Mouse (Mus musculus): ENCODE measurements around the gene Zbed4.
"Not testable (repeated sequence)": the region's sequence is repeated elsewhere in the genome, so short reads cannot be mapped to it uniquely, and the experiment has no call there.

The Zbed4 gene

DNA sequence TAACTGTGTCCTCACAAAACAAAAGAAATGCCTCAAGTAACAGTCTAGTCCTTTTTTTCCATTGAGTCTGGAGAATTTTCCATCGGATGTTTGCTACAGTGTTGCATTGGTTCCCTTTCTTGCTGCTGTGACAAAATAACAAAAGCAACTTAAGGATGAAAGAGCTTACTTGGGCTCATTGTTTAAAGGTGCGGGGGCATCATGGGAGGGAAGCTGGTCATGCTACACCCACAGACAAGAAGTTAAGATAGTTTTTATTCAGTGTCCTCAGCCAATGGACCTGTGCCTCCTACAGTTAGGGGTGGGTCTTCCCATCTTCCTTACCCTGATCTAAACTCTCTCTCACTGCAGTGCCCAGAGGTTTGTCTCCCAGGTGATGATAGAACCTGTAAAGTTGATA is 13.0 kb upstream of the Zbed4 start:
- in situ Hi-C loops (cut with MseI, MboI): no loop called here

DNA sequence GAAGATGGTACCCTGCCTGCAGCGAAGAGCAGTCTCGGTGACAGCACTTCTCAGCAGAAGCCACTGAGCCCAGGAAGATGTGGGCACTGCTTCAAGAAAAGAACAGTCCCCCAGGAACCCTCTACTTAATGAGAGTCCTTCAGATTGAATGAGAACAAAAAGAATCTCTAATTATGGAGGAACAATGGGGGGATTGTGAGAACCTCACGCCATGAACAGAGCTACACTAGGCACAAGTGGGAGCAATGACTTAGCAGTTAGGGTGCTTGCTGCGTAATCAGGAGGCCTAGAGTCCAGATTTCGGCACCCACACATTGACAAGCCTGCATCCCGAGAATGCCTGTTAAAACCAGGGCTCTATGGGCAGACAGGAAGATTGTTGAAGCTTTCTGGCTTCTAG is 10.1 kb upstream of the Zbed4 start:
- in situ Hi-C loops (cut with MseI, MboI): no loop called here

DNA sequence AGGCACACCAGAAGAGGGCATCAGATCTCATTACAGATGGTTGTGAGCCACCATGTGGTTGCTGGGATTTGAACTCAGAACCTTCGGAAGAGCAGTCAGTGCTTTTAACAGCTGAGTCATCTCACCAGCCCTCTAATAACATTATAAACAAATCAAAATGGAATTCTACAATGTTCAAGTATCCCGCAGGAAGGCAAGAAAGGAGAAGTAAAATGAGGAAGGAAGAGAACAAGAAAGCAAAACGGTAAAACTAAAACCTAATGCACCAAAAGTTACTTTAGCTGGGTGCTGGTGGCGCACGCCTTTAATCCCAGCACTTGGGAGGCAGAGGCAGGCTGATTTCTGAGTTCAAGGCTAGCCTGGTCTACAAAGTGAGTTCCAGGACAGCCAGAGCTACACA is 8.1 kb upstream of the Zbed4 start:
- in situ Hi-C loops (cut with MseI, MboI): not testable (repeated sequence)

DNA sequence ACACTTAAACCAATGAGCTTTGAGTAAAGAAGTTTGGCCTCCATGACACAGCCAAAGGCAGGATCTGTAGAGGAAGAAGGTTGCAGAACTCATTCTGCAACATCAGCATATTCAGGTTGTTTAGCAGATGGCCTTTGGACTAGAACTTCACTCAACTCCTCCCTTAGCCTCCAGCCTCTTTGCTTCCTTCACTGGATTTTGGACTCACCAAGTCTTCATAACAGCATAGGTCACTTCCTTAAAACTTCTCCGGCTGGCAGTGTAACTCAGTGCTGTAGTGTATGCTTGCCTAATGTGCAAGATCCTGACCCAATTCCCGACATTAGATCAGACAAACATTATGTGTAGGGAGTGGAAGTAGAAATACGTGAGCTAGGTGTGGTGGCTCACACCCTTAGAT is 6.1 kb upstream of the Zbed4 start:
- in situ Hi-C loops (cut with MseI, MboI): no loop called here

DNA sequence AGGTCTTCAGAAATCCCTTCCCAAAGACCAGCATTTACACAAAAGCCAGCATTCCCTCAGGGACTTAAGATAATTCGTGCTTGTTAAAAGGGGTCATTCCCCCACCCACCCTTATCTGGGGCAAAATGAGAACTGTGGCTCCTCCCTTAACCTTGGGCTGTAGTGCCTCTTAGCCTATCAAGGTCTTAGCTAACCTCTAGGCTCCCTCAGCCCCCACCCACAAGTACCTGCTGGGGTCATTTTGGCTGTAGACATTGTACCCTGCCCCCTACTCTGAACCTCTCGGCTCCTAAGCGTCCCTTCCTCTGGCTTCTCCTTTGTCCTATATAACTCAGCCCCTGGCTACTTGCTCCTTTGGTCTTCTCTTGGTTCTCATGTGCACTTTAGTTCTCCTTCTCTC is 5.5 kb upstream of the Zbed4 start:
- in situ Hi-C loops (cut with MseI, MboI): no loop called here

DNA sequence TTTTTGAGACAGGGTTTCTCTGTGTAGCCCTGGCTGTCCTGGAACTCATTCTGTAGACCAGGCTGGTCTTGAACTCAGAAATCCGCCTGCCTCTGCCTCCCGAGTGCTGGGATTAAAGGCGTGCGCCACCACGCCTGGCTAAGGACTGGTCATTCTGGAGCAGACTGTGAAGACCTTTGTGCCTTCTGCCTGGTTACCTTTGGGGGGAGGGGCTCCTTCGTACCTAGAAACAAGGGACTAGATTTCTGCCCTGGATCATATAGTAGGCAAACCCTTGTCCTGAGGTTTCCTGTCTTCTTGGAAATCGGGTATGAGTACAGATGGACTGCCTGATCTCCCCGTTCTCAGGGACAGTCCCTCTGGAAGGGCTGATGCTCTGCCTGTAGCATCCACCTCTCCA is 1.8 kb upstream of the Zbed4 start:
- in situ Hi-C loops (cut with MseI, MboI): not testable (repeated sequence)

DNA sequence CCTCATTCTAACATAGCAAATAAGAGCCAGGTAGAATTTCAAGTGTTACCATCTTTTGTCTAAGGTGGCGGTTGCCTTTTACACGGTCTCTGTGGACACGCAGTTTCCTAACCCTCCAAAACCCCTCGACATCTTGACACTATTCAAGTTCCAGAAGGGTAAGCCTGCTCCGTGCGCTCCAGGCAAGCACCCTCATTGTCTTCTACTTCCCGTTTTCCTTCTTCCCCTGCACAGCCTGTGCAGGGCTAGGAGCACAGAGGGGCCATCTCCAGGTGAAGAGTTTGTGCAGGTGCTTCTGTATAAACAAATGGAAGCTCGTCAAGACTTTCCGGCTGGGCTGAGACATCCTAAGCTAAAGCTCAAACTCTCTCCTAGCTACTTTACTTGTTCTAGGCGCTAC is 1.4 kb upstream of the Zbed4 start:
- in situ Hi-C loops (cut with MseI, MboI): no loop called here

DNA sequence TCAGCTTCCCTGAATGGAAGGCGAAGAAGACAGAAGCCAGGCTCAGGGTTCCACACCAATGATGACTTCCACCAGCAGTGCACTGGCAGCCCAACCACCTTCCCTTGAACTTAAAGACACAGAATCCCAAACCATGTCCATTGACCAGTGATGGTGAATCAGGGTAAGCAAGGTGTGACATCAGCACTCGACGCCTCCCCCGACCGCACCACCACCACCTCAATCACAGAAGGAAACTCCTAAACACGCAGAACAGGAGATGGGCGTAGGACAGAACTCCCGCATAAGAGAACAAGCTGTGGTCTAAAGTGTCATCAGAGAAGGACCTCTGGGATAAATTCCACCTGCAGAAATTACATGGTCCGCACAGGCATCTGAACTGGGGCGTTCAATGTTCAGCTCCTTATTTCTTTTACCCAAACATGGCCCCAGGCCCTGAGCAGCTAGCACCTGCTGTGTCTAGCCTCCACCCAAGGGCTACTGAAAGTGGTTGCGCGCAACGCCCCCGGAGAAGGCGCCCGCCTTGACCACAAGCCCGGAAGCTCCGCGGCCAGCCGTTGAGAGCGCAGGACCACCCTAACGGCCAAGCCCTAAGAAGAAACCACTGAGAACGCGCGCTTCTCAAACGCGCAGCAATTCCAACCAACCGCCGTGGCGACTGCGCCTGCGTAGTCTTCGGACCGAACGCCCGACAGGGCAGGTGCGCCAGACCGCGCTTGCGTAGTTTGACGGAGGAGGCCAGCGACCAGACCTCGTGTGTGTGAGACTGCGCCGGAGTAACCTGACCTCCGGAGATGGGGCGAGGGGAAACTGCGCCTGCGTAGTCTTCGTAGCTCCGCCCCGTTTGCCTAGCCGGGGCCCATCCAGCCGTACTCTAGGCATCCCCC is 540 bp upstream of the Zbed4 start:
- in situ Hi-C loops (cut with MseI, MboI): no loop called here

DNA sequence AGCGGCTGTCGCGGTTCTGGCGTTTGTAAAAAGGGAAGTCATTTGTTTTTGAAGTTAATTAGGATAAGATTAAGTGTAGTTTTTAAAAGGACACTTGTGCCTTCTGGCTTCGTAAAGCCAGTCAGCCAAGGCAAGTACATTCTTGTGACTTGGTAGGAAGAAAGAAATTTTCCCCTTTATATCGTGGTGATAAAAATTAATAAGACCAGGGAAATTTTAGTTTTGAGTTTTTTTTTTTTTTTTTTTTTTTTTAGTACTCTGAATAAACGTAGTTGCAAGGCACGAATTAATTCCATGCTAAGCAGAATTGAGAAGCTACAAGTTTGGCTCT is 908 bp downstream of the Zbed4 start:
- in situ Hi-C loops (cut with MseI, MboI): no loop called here

DNA sequence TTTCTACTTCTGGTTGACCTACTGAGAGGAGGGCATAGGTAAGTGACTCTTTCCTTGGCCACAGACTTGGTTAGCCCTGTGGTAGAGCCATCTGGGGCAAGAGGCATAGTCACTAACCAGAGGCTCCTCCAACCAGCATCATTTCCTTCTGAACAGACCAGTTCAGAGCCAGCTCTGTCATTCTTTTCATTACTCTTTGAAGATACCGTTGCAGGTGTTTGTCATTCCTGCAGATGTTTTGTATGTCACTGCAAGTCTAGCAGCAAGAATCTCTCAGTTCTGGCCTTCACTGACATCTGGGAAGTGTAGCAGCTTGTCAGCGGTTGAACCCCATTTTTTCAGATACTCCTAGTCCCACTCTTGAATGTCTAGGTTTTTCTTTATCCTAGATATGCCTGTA is 3.4 kb downstream of the Zbed4 start:
- in situ Hi-C loops (cut with MseI, MboI): no loop called here

DNA sequence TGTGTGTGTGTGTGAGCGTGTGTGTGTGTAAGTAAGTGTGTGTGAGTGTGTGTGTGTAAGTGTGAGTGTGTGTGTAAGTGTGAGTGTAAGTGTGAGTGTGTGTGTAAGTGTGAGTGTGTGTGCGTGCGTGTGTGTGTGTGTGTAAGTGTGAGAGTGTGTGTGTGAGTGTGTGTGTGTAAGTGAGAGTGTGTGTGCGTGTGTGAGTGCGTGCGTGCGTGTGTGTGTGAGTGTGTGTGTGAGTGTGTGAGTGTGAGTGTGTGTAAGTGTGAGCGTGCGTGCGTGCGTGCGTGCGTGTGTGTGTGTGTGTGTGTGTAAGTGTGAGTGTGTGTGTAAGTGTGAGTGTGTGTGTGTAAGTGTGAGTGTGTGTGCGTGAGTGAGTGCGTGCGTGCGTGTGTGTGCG is 4.3 kb downstream of the Zbed4 start:
- in situ Hi-C loops (cut with MseI, MboI): no loop called here

DNA sequence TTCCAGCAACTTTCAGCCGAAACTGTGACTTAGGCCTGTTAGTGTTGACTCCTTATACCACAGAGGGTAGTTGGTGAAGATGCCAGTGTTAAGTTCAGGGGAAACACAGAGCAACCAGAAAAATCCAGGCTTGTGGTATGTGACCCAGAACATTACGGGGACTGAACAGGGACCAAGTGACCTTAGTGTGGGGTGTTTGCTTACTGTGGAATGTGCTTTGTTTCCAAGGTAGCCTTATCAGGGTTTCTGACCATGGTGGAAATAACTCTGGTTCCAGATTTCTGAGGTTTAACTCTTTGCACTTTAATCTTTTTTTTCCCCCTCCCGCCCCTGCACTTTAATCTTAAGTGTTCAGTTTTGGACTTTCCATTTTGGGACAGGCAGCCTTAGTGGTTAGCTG is 6.6 kb downstream of the Zbed4 start:
- in situ Hi-C loops (cut with MseI, MboI): no loop called here

DNA sequence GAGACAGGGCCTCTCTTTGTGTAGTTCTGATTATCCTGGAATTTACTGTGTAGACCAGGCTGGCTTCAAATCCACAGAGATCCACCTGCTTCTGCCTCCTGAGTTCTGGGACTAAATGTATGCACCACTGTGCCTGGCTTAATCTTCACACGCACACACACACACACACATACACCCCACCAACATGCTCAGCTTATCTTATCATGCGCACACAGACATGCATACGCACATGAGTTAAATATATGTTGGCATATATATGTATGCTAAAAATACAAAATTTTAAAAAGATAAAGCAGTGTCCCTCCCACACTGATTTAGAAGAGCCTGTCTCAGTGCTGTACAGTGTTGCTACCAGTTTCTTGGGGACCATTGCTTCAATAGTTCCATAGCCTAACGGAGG is 10.1 kb downstream of the Zbed4 start:
- in situ Hi-C loops (cut with MseI, MboI): no loop called here

DNA sequence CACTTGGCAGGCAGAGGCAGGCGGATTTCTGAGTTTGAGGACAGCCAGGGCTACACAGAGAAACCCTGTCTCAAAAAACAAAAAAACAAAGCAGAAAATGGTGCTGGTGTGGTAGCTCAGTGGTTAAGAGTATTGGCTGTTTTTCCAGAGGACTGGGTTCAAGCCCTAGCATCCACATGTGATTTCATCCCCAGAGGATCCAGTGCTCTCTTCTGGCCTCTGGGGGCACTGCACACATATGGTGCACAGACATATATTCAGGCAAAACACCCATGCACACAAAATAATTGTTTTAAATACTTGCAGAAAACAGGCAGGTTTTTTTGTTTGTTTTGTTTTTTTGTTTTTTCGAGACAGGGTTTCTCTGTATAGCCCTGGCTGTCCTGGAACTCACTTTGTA is 14.7 kb downstream of the Zbed4 start:
- in situ Hi-C loops (cut with MseI, MboI): not testable (repeated sequence)

DNA sequence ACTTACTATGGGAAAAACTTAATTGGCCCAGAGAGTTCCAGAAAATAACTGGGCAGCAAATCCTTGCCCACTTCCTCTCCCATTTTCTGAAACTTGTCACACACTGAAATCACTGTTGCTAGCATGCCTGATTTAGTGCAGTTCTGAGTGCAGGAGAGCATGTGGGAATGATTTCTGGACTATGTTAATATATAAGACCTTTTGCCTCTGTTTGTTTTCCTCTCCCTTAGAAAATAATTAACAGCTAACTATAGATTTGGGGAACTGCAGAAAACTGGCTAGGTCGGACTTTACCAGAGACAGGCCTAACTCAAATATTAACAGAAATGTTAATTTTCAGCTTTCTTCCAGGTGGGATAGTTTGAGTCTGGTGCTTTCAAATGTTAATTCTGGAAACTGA is 17.1 kb downstream of the Zbed4 start:
- in situ Hi-C loops (cut with MseI, MboI): no loop called here

DNA sequence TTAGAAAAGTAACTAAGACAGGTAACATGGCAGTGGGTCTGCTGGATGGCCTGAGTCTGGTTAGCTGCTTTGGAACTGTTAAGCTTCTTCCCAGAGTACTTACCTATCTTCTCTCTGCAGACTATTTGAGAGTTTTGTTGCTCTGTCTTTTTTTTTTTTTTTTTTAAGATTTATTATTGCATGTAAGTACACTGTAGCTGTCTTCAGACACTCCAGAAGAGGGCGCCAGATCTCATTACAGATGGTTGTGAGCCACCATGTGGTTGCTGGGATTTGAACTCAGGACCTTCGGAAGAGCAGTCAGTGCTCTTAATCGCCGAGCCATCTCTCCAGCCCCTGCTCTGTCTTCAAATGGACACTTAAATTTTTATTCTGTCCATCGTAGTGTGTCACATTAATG is 23.2 kb downstream of the Zbed4 start:
- in situ Hi-C loops (cut with MseI, MboI): loop anchor here (5.0 kb wide), 2 partner anchors 38 to 43 kb away; partner anchors contain the start of genes Alg12 (in 1 of the 2) and Creld2 (in 1 of the 2)

DNA sequence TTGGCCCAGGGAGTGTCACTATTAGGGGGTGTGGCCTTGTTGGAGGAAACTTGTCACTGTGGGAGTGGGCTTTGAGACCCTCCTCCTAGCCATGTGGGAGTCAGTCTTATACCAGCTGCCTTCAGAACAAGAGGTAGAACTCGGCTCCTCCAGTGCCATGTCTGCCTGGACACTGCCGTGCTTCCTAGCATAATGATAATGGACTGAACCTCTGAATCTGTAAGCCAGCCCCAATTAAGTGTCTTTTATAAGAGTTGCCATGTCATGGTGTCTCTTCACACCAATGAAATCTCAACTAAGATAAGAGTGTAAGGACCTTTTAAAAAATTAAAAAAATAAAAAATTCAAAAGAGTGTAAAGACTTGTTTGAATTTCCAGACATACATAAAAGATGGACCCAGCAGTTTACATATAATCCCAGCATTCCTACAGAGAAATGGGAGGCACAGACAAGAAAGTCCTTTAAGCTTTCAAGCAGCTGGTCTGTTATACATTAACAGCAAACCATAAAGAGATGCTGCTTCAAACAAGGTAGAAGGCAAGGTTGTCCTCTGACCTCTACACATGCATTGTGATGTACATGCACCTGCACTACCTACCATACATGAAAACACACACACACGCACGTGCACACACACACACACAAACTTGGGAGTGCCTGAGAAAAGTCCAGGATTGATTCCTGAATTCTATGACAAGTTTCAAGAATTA is 40.8 kb downstream of the Zbed4 start:
- in situ Hi-C loops (cut with MseI, MboI): no loop called here

DNA sequence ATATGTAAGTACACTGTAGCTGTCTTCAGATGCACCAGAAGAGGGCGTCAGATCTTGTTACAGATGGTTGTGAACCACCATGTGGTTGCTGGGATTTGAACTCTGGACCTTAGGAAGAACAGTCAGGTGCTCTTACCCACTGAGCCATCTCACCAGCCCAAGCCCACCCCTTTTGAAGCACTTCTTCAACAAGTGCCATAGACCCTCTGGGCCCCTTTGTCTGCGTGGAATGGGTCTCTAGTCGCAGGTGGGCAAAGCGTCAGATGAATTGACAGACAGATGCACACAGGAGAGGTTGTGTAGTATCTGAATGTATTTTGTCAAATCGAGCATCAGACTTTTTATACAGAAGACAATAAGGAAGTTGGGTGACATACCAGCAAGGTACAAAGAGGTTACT is 43.3 kb downstream of the Zbed4 start:
- in situ Hi-C loops (cut with MseI, MboI): not testable (repeated sequence)

DNA sequence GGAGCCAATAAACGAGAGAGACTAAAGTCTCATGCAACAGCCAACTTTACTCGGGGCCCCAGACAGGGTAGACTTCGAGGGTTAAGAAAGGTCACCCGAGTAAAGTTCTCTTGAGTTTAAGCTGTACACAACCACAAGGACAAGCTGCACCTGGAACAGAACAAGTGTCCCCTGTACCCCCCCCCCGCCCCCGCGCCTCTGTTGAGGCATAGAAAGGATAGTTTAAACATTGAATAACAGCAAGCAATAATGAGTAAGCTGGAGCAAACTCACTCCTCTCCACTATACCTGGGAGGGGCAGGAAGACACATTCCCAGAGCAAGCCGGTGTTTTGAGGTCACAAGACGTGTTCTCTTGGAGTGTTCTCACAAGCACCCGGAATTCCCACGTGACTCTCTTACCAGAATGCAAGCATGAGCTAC is 48.5 kb downstream of the Zbed4 start:
- in situ Hi-C loops (cut with MseI, MboI): no loop called here

DNA sequence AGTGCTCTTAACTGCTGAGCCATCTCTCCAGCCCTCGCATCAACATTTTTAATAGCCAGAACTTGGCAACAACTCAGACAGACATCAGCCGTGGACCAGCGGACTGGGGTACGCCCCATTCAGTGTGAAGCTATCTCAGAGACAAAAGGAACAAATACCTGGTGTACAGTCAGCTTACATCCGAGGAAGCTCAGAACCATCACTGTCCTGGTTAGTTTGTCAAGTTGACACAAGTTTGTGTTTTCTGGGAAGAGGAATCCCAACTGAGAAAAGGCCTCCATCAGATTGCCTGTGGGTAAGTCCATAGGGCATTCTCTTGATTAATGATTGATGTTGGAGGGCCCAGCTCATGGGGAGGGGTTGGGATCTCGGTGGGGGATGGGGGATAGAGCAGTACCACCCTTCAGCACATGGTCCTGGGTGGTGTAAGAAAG is 49.5 kb downstream of the Zbed4 start:
- in situ Hi-C loops (cut with MseI, MboI): no loop called here

DNA sequence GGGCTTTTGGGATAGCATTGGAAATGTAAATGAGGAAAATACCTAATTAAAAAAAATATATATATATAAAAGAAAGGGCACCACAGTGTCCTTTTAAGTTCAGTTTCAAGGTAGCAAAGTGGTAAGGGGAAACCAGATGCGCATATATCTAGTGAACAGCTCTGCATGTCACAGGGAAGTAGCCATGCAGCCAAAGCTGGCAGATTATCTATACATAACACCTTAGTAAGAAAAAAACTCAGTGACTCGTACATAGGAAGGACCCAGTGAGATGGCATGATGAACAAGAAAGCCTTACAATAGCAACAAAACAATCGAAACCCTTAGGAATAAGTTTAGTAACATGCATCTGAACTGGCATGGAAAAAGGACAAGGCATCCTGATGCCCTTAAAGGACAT is 50.4 kb downstream of the Zbed4 start:
- in situ Hi-C loops (cut with MseI, MboI): no loop called here

DNA sequence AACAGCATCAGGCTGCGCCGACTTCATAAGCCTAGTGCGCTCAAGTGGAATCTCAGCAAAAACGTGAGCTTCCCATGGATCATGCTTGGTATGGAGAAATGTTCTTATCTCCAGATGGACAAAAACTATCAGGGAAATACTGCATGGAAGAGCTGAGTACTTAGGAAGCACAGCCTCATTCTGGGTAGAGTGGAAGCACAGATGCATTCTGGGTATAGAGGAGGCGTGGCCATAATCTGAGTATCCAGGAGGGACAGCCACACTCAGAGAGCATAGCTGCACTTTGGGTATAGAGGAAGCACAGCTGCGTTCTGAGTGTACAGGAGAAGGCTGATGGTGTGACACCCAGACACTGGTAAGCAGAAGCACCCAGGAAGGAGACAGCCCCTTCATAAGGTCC is 50.9 kb downstream of the Zbed4 start:
- in situ Hi-C loops (cut with MseI, MboI): no loop called here

DNA sequence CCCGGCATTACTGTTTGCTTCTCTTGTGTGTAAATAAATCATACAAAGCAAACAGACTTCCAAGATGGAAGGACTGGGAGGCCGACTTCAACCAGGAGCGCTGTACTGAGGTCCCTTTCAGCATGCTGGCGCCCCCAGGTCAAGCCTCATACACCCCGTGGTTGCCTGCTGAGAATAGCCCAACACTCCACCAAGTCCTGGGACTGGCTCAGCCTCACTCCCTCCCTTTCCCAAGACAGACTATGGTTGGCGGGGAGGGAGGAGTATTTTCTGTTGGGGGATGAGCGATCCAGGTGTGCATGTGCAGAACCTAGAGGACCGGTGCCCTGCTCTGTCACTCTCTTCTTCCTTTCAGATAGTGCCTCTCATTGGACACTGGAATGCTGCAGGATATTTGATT is 56.7 kb downstream of the Zbed4 start:
- in situ Hi-C loops (cut with MseI, MboI): no loop called here
